In the genomic region with DNA sequence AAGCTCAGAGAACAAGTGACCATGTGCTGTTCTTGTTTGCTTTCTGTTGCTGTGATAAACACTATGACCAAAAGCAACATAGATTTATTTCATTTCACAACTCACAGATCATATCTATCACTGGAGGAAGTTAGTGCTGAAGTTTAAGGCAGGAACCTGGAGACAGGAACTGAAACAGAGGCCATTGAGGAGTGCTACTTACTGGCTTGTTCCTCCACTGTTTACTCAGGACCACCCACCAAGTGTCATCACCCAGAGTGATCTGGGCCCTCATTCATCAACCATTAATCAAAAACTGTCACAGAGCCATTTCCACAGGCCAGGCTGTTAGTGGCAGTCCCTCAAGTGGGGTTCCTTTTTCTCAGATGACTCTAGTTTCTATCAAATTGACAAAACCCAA, we compare ENCODE assay signal across 21 mouse cellular contexts. TPM values are rescaled to one million over a fixed set of nuclear protein-coding genes. Genes with fewer than 3 reads are reported as not detected.
DNase-seq lines count a peak whose midpoint lies in the region; ATAC-seq and TF ChIP-seq lines count a peak whose summit lies in the region.
"Had no signal": no experiment of that assay in that cellular context is flagged by ENCODE, and none has a peak within 500 bp of the region (broad histone marks: within the 10 kb centered on the region; RNA-seq: fewer than 3 reads in every experiment).

No protein-coding gene starts in this region.

- H3K27me3 ChIP-seq in spleen, adult 2 months (ENCODE audit: control insufficient read depth, insufficient read depth, low read length): no peaks in the 10 kb centered on the region
- no peaks in the 10 kb centered on the region for H3K27me3 ChIP-seq in kidney, embryonic 16.5 days (ENCODE audit: insufficient read depth, low read length)
- H3K27me3 ChIP-seq: heart, embryonic 15.5 days; intestine, embryonic 15.5 days had no signal

- TF ChIP-seq CTCF in spleen, adult 2 months (IDR thresholded peaks at IDR 0.05; ENCODE audit: extremely low read depth, insufficient read depth, insufficient read length, insufficient replicate concordance): no peak

- no peaks in the 10 kb centered on the region for H3K36me3 ChIP-seq in spleen, adult 2 months (ENCODE audit: control insufficient read depth, insufficient read depth, low read length)
- H3K36me3 ChIP-seq in kidney, embryonic 16.5 days (ENCODE audit: insufficient read depth, low read length): no peaks in the 10 kb centered on the region
- H3K36me3 ChIP-seq: heart, embryonic 15.5 days; hindbrain, embryonic 10.5 days; intestine, embryonic 15.5 days had no signal

- no peak for DNase-seq in spleen, adult 2 months (ENCODE audit: low read depth in 1 of 2, low spot score in 2 of 2)
- no peak for DNase-seq in spleen, postnatal 4 days (ENCODE audit: low spot score in 2 of 2)
- no peak for DNase-seq in right cerebral cortex, postnatal 4 days
- DNase-seq in cerebellum, postnatal 14 days: no peak
- DNase-seq: adrenal gland, postnatal 25 days; cerebellum, adult 8-10 months; cerebellum, postnatal 25 days; gastrocnemius, adult 2 months; gastrocnemius, postnatal 25 days; heart, adult 2 months; heart, postnatal 14 days had no signal

- H3K9ac ChIP-seq in kidney, embryonic 16.5 days (replicated peaks; ENCODE audit: low read length): no peak overlapping the region
- H3K9ac ChIP-seq: heart, embryonic 15.5 days; hindbrain, embryonic 14.5 days; intestine, embryonic 15.5 days had no signal

- H3K4me1 ChIP-seq in spleen, adult 2 months (ENCODE audit: control insufficient read depth, insufficient read depth, insufficient read length): peaks cover 4% of the 10 kb centered on the region
- H3K4me1 ChIP-seq in kidney, embryonic 16.5 days (ENCODE audit: insufficient read depth, low read length): no peaks in the 10 kb centered on the region
- H3K4me1 ChIP-seq: heart, embryonic 15.5 days; hindbrain, embryonic 10.5 days; intestine, embryonic 15.5 days had no signal

- no peak overlapping the region for H3K4me2 ChIP-seq in kidney, embryonic 16.5 days (replicated peaks; ENCODE audit: low read depth, low read length)
- H3K4me2 ChIP-seq: heart, embryonic 11.5 days; heart, embryonic 15.5 days; hindbrain, embryonic 14.5 days; intestine, embryonic 15.5 days had no signal

- ATAC-seq in common myeloid progenitor, adult 5-6 weeks (replicated peaks; ENCODE audit: low read depth, poor library complexity, severe bottlenecking): 0 out of 2 replicates have a peak, but pooled peaks have one; percentile 18
- peak; percentile 56; the same call in 1 of the 2 replicates for ATAC-seq in megakaryocyte progenitor cell, adult 5-6 weeks (replicated peaks; ENCODE audit: poor library complexity)
- ATAC-seq in kidney, embryonic 16.5 days (ENCODE audit: low FRiP score, low TSS enrichment): no peak
- ATAC-seq: forebrain, embryonic 14.5 days; intestine, embryonic 15.5 days had no signal

- H3K4me3 ChIP-seq in spleen, adult 2 months (ENCODE audit: extremely low read depth, insufficient read depth, insufficient read length): no peak overlapping the region
- no peak overlapping the region for H3K4me3 ChIP-seq in kidney, embryonic 16.5 days (ENCODE audit: low read length)
- H3K4me3 ChIP-seq: gastrocnemius, adult 2 months; heart, adult 2 months; heart, embryonic 15.5 days; hindbrain, embryonic 10.5 days; intestine, embryonic 15.5 days had no signal

- H3K27ac ChIP-seq in spleen, adult 2 months (ENCODE audit: insufficient read depth, low read length): peak overlapping the region; percentile 46; the same call in 1 of the 2 replicates
- no peak overlapping the region for H3K27ac ChIP-seq in kidney, embryonic 16.5 days (ENCODE audit: low read length)
- H3K27ac ChIP-seq: gastrocnemius, adult 2 months; heart, adult 2 months; heart, embryonic 15.5 days; hindbrain, embryonic 10.5 days; hindbrain, embryonic 14.5 days; intestine, embryonic 15.5 days had no signal

- TF ChIP-seq POLR2A in spleen, adult 2 months (IDR thresholded peaks at IDR 0.05; ENCODE audit: low read depth, low read length): no peak

- no peaks in the 10 kb centered on the region for H3K9me3 ChIP-seq in kidney, embryonic 16.5 days (ENCODE audit: low read length)
- H3K9me3 ChIP-seq: heart, embryonic 15.5 days; hindbrain, embryonic 10.5 days; intestine, embryonic 15.5 days had no signal

RNA-seq across cellular contexts. Expression of a gene that starts 13.1 kb away (rescaled TPM):
- polyA plus RNA-seq in spleen, adult 2 months (2012; rRNA removed): 10.2 and 11.8 TPM in 2 replicates
- 9.0 and 11.8 TPM in 2 replicates for total RNA-seq in common myeloid progenitor, adult 5-6 weeks (2017)
- 67.7 and 88.1 TPM in 2 replicates for total RNA-seq in megakaryocyte progenitor cell, adult 5-6 weeks (2015)
- total RNA-seq in megakaryocyte progenitor cell, adult 5-6 weeks (2017): 66.5 and 89.6 TPM in 2 replicates
- polyA plus RNA-seq in kidney, embryonic 16.5 days (2015; fragmentation: Nextera tagmentation; extraction: Ambion mirVana): 2.0 and 2.3 TPM in 2 replicates
- polyA plus RNA-seq: C2C12 had no signal
